In the genomic region with DNA sequence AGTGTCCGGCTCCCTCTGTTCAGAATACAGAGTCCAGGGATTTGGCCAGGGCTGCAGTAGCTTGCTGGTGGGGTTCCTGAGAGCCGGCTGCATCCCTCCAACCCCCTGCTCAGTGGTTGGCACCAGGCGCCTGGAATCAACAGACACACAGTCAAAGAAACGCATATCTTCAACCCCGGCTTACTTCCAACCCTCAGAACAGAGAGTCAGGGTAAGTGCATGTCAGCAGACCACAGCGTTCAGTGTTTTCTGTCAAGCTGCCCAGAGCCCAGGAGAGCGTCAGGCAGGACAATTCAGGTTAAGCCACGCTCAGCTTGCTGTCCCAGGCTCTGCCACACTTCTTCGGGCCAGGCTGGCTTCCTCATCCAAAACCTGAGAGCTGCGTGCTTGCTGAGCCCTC, we compare ENCODE assay signal across 23 mouse cellular contexts. TPM values are rescaled to one million over a fixed set of nuclear protein-coding genes. Genes with fewer than 3 reads are reported as not detected.
DNase-seq lines count a peak whose midpoint lies in the region; ATAC-seq and TF ChIP-seq lines count a peak whose summit lies in the region.
"Had no signal": no experiment of that assay in that cellular context is flagged by ENCODE, and none has a peak within 500 bp of the region (broad histone marks: within the 10 kb centered on the region; RNA-seq: fewer than 3 reads in every experiment).

No protein-coding gene starts in this region.

- H3K4me2 ChIP-seq in forebrain, embryonic 13.5 days: no peak overlapping the region
- H3K4me2 ChIP-seq: embryonic facial prominence, embryonic 12.5 days; heart, embryonic 15.5 days; hindbrain, embryonic 13.5 days; liver, embryonic 11.5 days had no signal

- TF ChIP-seq CTCF in heart, adult 2 months (IDR thresholded peaks at IDR 0.05): no peak

- intact Hi-C loops in heart, adult 2 months (cut with DNase I): loop anchor here (5.0 kb wide), 1 partner anchor 34 kb away; no protein-coding TSS in a partner anchor
- intact Hi-C loops in heart, postnatal 25 days (cut with DNase I): no loop called here
- intact Hi-C loops in left cerebral cortex, postnatal 4 days (cut with DNase I): no loop called here
- intact Hi-C loops in left cerebral cortex, postnatal 10 days (cut with DNase I): no loop called here

- TF ChIP-seq POLR2A in heart, adult 2 months (IDR thresholded peaks at IDR 0.05; ENCODE audit: insufficient read depth, low read depth, low read length): no peak

- TF ChIP-seq EP300 in heart, adult 2 months (IDR thresholded peaks at IDR 0.05; ENCODE audit: insufficient read depth, low read depth, low read length): 0 out of 2 replicates have a peak, but pooled peaks have one; percentile 38

- no peaks in the 10 kb centered on the region for H3K9me3 ChIP-seq in forebrain, embryonic 13.5 days (replicated peaks)
- H3K9me3 ChIP-seq: embryonic facial prominence, embryonic 12.5 days; heart, embryonic 15.5 days; hindbrain, embryonic 13.5 days; midbrain, embryonic 10.5 days had no signal

- H3K79me2 ChIP-seq in heart, adult 2 months (replicated peaks; ENCODE audit: control insufficient read depth, insufficient read depth, low read length): no peaks in the 10 kb centered on the region

- no peak overlapping the region for H3K27ac ChIP-seq in heart, adult 2 months
- no peak overlapping the region for H3K27ac ChIP-seq in forebrain, embryonic 13.5 days
- H3K27ac ChIP-seq: embryonic facial prominence, embryonic 12.5 days; gastrocnemius, adult 2 months; heart, embryonic 15.5 days; hindbrain, embryonic 13.5 days; kidney, postnatal 0 days; midbrain, embryonic 10.5 days had no signal

- 37% methylated on average over 10 of the region's 10 CpGs for WGBS in heart, adult 2 months
- 59% methylated on average over 10 of the region's 10 CpGs for WGBS in forebrain, embryonic 13.5 days

- H3K9ac ChIP-seq in heart, adult 2 months (ENCODE audit: low read depth, low read length): no peak overlapping the region
- no peak overlapping the region for H3K9ac ChIP-seq in forebrain, embryonic 13.5 days
- H3K9ac ChIP-seq: embryonic facial prominence, embryonic 12.5 days; heart, embryonic 15.5 days; hindbrain, embryonic 13.5 days; liver, postnatal 0 days had no signal

- DNase-seq in heart, adult 2 months: peak in 1 of 2 experiments; percentile 50
- no peak for DNase-seq in heart, postnatal 25 days (ENCODE audit: low spot score)
- DNase-seq in left cerebral cortex, postnatal 4 days: peak; percentile 37
- DNase-seq in left cerebral cortex, postnatal 10 days (ENCODE audit: extremely low spot score in 1 of 2, low spot score in 2 of 2): no peak
- peak; percentile 74 for DNase-seq in cerebellum, adult 9-11 months
- no peak for DNase-seq in layer of hippocampus, postnatal 36 days
- DNase-seq: adrenal gland, postnatal 36 days; gastrocnemius, adult 2 months; kidney, adult 2 months; liver, postnatal 0 days; right cerebral cortex, adult 18-20 months; right cerebral cortex, postnatal 4 days; thymus, postnatal 14 days had no signal

- no peak for ATAC-seq in forebrain, embryonic 13.5 days
- ATAC-seq: CD4-positive, CD25-positive, alpha-beta regulatory T cell, adult 4 months; inflammation-experienced regulatory T-cells, adult 6 months; liver, postnatal 0 days; lung, postnatal 0 days had no signal

- no peaks in the 10 kb centered on the region for H3K27me3 ChIP-seq in heart, adult 2 months (ENCODE audit: control insufficient read depth, insufficient read depth, low read length)
- H3K27me3 ChIP-seq in forebrain, embryonic 13.5 days: peaks cover 2% of the 10 kb centered on the region; the same call in 1 of the 2 replicates
- H3K27me3 ChIP-seq: embryonic facial prominence, embryonic 12.5 days; heart, embryonic 15.5 days; hindbrain, embryonic 13.5 days had no signal

- no peaks in the 10 kb centered on the region; the same call in 1 of the 2 replicates for H3K4me1 ChIP-seq in heart, adult 2 months (ENCODE audit: control insufficient read depth, insufficient read depth, low read length)
- H3K4me1 ChIP-seq in forebrain, embryonic 13.5 days: no peaks in the 10 kb centered on the region
- H3K4me1 ChIP-seq: embryonic facial prominence, embryonic 12.5 days; heart, embryonic 15.5 days; hindbrain, embryonic 13.5 days; midbrain, embryonic 10.5 days had no signal

- H3K36me3 ChIP-seq in heart, adult 2 months (ENCODE audit: control insufficient read depth, insufficient read depth, low read length): no peaks in the 10 kb centered on the region
- no peaks in the 10 kb centered on the region for H3K36me3 ChIP-seq in forebrain, embryonic 13.5 days (ENCODE audit: poor library complexity, severe bottlenecking)
- H3K36me3 ChIP-seq: embryonic facial prominence, embryonic 12.5 days; heart, embryonic 15.5 days; hindbrain, embryonic 13.5 days; midbrain, embryonic 10.5 days had no signal

- H3K4me3 ChIP-seq in heart, adult 2 months: no peak overlapping the region
- no peak overlapping the region for H3K4me3 ChIP-seq in forebrain, embryonic 13.5 days
- H3K4me3 ChIP-seq: embryonic facial prominence, embryonic 12.5 days; gastrocnemius, adult 2 months; heart, embryonic 15.5 days; hindbrain, embryonic 13.5 days; midbrain, embryonic 10.5 days had no signal

RNA-seq across cellular contexts. Expression of gene Zcchc14, which starts 28.8 kb away (rescaled TPM):
- 10 to 100 TPM; 28.5 to 30.0 TPM for total RNA-seq in heart, adult 2 months (2021)
- polyA plus RNA-seq in heart, adult 2 months (2012; rRNA removed): 17.6 and 22.1 TPM in 2 replicates
- 10 to 100 TPM; 27.1 to 31.3 TPM for total RNA-seq in heart, postnatal 25 days (2021)
- 100 to 1,000 TPM; 138 to 140 TPM for total RNA-seq in left cerebral cortex, postnatal 4 days (2021)
- total RNA-seq in left cerebral cortex, postnatal 10 days (2021): 10 to 100 TPM; 80.7 to 87.0 TPM
- 100 to 1,000 TPM in 1 of 2 experiments, 10 to 100 TPM in 1; 93.6 to 102 TPM for total RNA-seq in layer of hippocampus, postnatal 36 days (2021)
- polyA plus RNA-seq in forebrain, embryonic 13.5 days (2015; fragmentation: Nextera tagmentation; extraction: Ambion mirVana): 30.0 and 33.7 TPM in 2 replicates

RNA-seq across cellular contexts. Expression of gene Jph3, which starts 48.0 kb away (rescaled TPM):
- under 1 TPM in 1 of 2 experiments, not detected in 1; 0.11 TPM for total RNA-seq in heart, adult 2 months (2021)
- polyA plus RNA-seq in heart, adult 2 months (2012; rRNA removed): 0.09 and 0.10 TPM in 2 replicates
- not detected for total RNA-seq in heart, postnatal 25 days (2021)
- 100 to 1,000 TPM; 116 to 119 TPM for total RNA-seq in left cerebral cortex, postnatal 4 days (2021)
- 100 to 1,000 TPM; 135 to 148 TPM for total RNA-seq in left cerebral cortex, postnatal 10 days (2021)
- total RNA-seq in layer of hippocampus, postnatal 36 days (2021): 100 to 1,000 TPM; 310 to 313 TPM
- 34.9 and 36.7 TPM in 2 replicates for polyA plus RNA-seq in forebrain, embryonic 13.5 days (2015; fragmentation: Nextera tagmentation; extraction: Ambion mirVana)
- total RNA-seq: gastrocnemius, adult 2 months had no signal
- polyA plus RNA-seq: inflammation-experienced regulatory T-cells, adult 6 months had no signal

Comparison
In these comparisons a context has a peak if more than half of its experiments do, and no peak if none do; other contexts are left out.
1. DNase-seq: peak in left cerebral cortex, postnatal 4 days (single experiment) and cerebellum, adult 9-11 months (single experiment); none in heart, postnatal 25 days (single experiment), left cerebral cortex, postnatal 10 days (0 of 2) and layer of hippocampus, postnatal 36 days (0 of 2).
2. RNA of gene Jph3, which starts 48.0 kb away (total RNA-seq): 310 to 313 TPM in layer of hippocampus, postnatal 36 days, 135 to 148 TPM in left cerebral cortex, postnatal 10 days and 116 to 119 TPM in left cerebral cortex, postnatal 4 days; 0.11 TPM in heart, adult 2 months and not detected in heart, postnatal 25 days; every median in the first group is over 100 times any median in the second.